Mouse (Mus musculus) R1 (cell line): ENCODE measurements around the gene Ssu2.
A peak's percentile ranks its signal among the peaks of the same experiment; 100 is the strongest.

Source experiments
- DNase-seq: peaks from one replicate; pipeline ENCODE4 v3.0.0-alpha.2; 2018; ENCODE audit warnings: low read depth, low spot score

The Ssu2 gene

DNA sequence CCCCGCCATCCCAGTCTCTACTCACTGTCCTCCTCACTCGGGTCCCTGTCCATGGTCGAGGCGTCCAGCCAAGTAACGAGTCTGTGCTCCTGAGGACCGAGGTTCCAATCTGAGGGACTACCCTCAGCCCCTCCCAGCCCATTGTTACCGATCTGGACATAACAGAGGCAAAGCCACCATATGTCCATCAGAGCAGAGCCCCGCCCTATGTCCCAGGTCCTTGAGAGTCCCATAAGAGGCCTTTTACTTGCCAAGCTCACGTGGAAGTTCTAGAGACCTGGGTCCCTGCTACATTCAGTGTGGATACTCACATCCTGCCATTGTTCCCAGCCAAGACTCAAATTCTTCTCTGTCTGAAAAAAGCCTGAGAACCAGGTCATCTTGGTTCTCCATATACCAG is at the start of gene Ssu2:
Gene Ssu2 (minus strand): TSS at position 77 of the 400 bp plus-strand sequence.
- no peak for DNase-seq

- no peak for DNase-seq
Observed at GRCm38 (mm10) chr6:112426018-112426732, 38.4 kb upstream of the Ssu2 start.

DNA sequence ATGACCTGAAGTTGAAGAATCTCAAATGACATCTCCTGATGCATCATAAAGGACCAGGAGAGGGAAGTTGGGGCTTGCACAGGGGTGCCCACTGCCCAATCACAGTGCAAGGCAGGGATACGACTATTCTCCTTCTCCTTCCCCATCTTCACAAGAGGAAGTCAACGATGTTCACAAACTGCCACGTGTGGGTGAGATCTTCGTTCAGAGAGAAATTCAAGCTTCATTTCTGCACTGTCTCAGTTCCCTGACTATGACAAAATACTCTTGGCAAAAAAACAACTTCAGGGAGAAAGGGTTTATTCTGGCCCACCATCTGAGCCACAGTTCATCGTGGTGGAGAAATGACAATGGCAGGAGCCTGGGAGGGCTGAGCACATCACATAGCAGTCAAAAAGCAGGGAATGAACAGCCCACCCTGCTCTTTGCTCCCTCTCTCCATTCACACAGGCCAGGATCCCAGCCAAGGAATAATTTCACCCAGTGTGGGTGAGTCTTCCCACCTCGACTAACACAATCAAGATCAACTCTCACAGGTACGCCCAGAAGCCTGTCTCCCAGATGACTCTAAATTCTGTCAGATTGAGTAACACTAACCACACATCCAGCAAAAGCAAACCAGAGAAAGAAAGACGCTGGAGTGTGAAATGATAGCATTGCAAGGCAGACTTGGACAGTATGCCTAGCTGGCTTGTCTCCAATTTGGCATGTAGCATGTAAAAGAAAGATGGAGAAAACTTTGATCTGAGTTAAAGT is 36.1 kb upstream of the Ssu2 start:
- DNase-seq: no peak

DNA sequence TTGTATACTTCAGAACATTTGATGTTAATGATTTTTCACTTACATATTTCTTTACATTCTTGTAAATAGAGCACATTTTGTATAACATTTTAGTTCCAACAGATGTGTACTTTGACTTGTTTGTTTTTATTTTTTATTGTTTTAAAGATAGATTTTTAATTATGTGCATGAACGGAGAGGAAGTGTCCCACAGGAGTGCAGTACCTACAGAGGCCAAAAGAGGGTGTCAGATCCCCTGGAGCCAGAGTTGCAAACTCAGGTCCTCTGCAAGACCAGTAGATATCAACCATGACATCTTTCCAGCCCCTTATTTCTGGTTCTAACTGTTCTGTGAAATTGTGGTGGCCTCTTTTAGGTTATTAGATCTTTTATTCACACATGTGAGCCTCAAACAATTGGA is 33.1 kb upstream of the Ssu2 start:
- peak; percentile 19 for DNase-seq

- DNase-seq: no peak
Observed at GRCm38 (mm10) chr6:112419333-112419732, 31.5 kb upstream of the Ssu2 start.

GRCm38 (mm10) chr6:112404111-112404510 is 16.3 kb upstream of the Ssu2 start:
- no peak for DNase-seq

GRCm38 (mm10) chr6:112401953-112402683 is 14.3 kb upstream of the Ssu2 start:
- DNase-seq: no peak

GRCm38 (mm10) chr6:112397351-112397750 is 9.5 kb upstream of the Ssu2 start:
- DNase-seq: no peak

- no peak for DNase-seq
Observed at GRCm38 (mm10) chr6:112396352-112396751, 8.5 kb upstream of the Ssu2 start.

- no peak for DNase-seq
Observed at GRCm38 (mm10) chr6:112388385-112388784, 562 bp upstream of the Ssu2 start.

- DNase-seq: no peak
Observed at GRCm38 (mm10) chr6:112386260-112386659, 1.6 kb downstream of the Ssu2 start.

DNA sequence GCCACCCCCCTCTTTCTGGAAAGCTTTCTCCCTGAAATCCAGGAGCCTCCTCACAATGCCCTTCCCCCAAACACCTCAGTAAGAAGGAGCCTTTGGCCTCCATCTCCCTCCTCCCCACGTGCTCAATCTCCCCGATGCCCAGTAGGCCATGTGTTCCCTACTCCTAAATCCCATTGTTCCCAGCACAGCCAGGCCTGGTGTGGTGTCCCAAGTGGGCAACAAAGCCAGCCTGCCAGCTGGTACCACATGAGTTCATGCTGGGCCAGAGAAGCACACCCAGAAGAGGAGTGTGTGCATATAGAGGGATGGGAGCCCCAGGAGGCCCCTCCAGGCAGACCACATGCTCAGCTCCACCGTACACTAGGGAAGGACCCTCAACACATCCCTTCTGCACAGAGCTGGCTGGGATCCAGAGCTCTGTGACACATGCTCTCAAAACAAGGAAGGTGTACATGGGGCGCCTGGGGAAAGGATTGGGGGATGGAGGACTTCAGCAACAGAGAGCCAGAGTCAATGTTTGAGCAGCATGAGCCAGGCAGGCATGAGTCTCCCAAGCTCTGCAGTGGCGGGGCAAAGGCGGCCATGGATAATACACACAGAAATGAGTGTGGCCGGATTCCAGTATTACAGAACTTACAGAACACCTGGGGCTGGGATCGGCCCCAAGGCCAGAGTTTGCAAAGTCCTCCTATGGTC is 4.7 kb downstream of the Ssu2 start:
- no peak for DNase-seq

GRCm38 (mm10) chr6:112379054-112379453 is 8.8 kb downstream of the Ssu2 start:
- DNase-seq: peak; percentile 30

GRCm38 (mm10) chr6:112375661-112376392 is 12.0 kb downstream of the Ssu2 start:
- no peak for DNase-seq

- peak; percentile 77 for DNase-seq
Observed at GRCm38 (mm10) chr6:112373886-112374585, 13.8 kb downstream of the Ssu2 start.

- DNase-seq: peak; percentile 93
Observed at GRCm38 (mm10) chr6:112365294-112365693, 22.5 kb downstream of the Ssu2 start.

DNA sequence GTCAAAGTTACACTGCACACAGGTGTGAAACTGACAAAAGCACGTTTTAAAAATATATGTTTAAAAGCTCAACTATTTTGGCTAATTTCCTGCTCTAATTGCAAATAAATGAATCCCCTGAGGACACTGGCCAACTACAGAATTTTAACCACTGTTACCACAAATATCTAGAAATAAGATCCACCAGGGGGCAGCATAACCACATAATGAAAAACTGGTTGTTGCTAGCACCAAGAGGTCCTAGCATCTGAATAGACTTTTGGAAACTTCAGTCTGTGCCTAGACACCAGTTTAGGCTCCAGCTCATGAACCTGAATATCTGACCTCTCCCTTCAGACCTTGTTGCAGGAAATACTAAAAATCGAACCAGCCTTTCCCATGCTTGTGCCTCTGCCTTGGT is 23.2 kb downstream of the Ssu2 start:
- DNase-seq: peak; percentile 81

GRCm38 (mm10) chr6:112362349-112362958 is 25.4 kb downstream of the Ssu2 start:
- DNase-seq: peak; percentile 83

- no peak for DNase-seq
Observed at GRCm38 (mm10) chr6:112360676-112361075, 27.1 kb downstream of the Ssu2 start.

DNA sequence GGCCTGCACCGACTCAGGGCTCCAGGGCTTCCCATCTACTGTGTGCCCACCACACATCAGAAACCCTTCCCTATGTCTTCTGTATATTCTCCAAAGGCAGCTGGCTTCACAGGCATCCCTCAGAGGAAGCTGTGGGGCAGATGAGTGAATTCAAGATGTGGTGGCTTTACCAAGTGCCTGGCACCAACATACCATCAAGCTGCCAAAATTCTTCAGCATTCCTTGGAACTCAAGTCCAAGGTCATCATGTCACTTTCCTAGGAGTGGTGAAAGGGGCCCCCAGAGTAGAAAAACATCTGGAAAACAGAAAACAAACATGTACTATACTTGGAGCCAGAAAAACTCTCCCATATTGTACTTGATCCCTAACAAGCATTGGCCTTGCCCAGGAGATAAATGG is 28.5 kb downstream of the Ssu2 start:
- no peak for DNase-seq
